Mouse (Mus musculus) left cerebral cortex, adult 8-10 months (tissue): ENCODE measurements around the gene Plagl1. TPM values are rescaled to one million over a fixed set of nuclear protein-coding genes. Genes with fewer than 3 reads are reported as not detected.
"Not testable (repeated sequence)": the region's sequence is repeated elsewhere in the genome, so short reads cannot be mapped to it uniquely, and the experiment has no call there.

Source experiments
- DNase-seq, 2 experiments: peaks; one replicate each; pipeline ENCODE4 v3.0.0; 2022; ENCODE audit warnings: low spot score in 2 of 2
- total RNA-seq, 4 experiments: library from RNA; stranded (reverse); gene quantifications; 2 replicates each; pipeline ENCODE4 v1.2.4; 2022

Plagl1 gene
- total RNA-seq = 10 to 100 TPM; 12.9 to 18.8 (median 15.7) TPM

DNA sequence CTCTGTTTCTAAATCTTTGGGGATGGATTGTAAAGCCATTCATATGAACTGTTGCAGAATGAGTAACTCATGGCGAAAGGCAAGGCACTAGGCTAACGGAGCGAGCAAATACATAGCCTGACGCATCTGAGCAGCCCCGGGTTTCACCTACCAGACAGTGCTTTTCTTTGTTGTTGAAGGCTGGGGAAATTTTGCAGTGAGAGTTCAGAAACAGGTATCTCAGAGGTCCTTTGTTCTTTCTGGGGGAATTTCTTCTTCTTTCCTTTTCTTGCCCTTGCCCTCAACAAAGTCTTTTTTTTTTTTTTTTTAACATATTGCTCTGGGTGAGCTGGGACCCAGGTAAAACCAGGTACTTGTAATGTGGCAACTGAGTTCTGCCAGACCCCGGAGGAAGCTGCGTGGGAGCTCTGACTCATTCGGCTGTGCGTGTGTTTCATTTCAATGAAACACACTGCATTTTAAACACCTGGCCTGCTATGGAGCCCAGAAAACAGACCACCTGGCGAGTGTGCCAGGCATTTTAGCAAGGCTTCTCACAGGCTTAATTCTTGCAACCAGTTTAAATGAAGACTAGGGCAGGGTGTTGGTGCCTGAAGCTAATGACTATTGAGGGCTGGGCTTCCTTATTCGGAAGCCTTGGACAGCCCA lies at the start of gene Plagl1:
Plagl1 (plus strand) TSS at position 484 of the 648 bp plus-strand sequence.
- peak in 1 of 2 experiments; percentile 22 for DNase-seq

DNA sequence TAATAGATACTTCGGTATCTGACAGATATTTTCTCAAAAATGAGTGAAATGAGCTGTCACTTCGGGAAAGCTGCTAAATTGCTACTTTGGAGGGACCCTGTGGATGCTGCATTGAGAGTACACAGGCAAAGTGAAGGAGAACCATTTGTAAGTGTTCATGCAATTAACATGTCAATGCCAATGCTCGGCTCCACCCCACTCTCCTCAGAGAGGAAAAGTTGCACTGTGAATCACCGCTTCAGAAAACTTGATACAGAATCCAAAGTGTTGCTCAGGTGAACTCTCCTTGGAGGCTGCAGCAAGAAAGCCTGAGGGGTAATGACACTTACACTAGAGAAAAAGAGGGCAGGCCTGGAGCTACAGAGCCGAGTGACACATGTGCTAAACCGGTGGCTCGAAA lies 46.3 kb upstream of the Plagl1 start:
- no peak for DNase-seq

DNA sequence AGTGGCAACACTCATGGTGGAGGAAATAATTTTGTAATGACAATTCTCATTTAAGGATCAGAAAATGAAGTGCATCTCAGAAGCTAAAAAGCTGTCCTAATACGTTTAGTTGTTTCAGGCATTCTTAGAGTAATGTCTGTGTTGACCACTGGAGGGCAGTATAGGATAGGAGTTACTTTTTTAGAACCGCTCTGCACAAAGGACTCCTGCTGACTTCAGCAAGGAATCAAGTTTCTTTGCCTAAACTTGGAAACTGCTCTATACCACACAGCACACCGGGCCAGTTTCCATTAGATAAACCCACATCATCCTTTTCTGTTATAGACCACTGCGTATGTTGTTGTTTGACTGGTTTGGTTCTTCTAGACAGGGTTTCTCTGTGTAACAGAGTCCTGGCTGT lies 43.7 kb upstream of the Plagl1 start:
- DNase-seq = no peak

DNA sequence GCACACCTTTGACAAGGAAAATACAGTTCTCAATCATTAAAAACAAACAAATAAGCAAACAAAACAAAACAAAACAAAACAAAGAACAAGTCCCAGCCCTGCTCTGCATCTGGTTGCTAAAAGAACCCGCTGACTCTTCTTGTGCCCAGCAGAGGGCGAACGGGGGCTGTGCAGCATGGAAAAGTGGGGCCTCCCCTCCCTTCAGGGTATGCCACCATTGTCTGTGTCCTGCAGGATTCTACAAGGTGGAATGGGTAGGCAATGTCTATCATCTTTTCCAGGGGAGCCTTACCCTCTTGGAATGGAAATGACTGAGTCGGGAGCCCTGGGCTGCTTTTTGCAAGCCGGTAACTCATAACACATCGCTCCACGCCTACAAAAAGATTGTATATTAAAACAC lies 41.8 kb upstream of the Plagl1 start:
- DNase-seq = no peak

DNA sequence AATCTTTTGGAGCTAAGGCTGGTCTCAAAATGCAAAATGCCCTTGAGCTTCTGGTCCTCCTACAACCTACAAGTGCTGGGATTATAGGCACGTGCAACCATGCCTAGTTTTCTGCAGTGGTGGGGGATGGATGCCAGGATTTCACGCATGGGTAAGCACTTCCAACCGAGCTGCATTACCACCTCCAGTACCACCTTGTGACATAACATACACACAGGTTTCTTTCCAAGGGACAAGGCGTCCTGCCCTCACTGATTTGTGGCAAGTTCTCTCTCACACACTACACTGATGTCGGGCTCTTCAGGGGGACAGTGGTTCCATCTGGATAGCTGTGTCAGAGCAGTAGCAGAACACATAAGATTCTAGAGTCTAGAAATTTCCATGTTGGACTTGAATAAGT lies 41.3 kb upstream of the Plagl1 start:
- DNase-seq = no peak

DNA sequence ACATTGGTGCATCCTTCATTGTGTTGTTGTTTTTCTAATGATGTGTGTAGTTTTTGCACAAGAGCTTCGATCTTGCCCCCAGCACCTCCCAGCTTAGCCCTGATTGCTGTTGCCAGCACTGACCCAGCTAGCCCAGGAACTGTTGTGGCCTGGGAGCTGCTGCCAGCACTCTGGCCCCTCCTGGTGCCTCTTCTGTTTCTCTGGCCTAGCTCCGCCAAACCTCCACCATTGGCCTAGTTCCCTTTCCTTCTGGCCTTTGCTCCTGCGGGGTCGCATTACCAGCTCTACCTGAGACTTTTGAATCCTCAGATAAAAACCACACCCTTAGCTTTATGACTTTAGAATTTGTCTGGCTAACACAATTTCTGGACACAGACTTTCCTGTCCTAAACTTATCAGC lies 38.2 kb upstream of the Plagl1 start:
- DNase-seq = no peak

DNA sequence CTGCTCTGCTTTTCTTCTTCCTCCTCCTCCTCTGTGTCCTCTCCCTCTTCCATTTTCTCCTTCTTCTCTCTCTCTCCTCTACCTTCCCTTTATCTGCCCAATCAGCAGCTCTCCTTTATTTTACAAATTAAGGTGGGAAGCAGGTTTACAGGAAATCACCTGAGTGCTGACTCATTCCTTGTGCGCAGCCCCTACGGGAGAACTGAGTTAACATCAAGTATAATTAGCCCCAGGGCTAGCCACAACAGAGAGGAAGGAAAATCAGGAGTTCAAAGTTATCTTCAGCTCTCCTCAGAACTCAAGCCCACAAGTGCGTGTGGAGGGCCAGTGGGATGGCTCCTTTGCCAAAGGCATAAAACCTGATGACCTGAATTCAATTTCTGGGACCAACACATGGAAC lies 36.3 kb upstream of the Plagl1 start:
- not testable (repeated sequence) for DNase-seq

DNA sequence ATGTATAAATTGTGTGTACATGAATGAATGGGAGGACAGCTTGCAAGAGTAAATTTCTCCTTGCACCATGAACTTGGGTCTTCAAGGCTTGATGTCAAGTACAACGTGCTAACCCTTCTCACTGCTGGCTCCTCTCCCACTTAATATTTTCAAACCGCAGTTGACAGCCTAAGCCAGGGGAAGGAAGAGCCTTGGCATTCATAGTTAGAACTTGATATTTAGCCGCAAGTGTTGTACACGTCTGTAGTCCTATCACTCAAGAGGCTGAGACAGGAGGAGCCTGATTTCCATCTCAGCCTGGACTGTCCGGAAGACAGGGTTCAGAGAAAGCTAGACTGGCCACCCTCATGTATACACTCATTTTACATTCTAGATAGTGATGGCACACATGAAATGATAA lies 32.6 kb upstream of the Plagl1 start:
- no peak for DNase-seq

DNA sequence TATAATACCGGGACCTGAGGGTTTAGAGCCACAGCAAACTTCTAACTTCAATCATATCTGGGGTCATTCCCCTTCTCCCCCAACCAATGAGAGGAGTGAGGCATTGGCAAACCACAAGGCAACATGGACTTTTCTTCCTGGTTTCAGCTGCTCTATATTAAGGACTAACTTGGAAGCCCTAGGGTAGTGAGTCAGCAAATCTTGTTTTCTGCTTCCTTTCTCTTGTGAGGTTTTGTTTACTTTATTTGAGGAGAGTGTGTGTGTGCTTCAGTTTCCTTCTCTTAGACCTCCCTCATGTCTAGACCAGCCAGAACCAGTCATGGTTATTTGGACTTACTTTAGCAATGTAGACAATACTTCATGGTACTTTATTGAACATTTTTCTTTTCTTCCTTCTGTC lies 32.1 kb upstream of the Plagl1 start:
- no peak for DNase-seq

DNA sequence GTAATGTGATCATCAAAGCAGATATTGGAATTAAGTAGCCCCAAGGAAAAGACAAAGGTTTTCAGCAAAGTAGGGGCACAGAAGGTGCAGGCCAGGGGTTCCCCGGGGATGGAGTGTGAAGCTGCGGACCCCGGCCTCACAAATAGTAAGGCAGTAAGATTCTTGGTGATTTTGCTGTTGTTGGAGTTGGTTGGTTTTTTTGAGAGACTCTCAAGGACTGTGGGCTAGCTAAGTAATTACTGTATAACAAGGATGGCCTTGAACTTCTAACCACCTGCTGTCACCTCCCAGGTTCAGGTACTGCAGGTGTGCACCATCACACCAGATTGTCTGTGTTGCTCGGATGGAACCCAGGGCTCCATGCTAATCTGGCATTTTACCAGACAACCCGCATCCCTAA lies 30.9 kb upstream of the Plagl1 start:
- no peak for DNase-seq

DNA sequence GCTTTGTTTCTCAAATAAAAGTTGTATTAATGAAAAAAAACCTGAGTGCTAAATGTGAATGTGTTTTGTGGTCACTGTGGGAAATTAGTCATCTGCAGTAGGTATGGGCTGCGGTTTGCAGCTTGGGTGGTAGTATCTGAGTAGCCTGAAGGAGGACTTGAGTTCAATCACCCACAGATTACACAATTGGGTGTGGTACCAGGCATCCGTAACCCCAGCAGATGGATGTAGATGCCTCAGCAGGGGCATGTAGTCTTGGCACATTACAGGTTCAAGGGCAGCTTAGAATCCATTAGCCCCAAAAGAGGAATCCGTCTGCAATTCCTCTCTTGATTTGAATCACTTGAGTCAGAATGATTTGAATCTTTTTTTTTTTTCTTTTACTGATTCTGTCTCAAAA lies 25.0 kb upstream of the Plagl1 start:
- no peak for DNase-seq

DNA sequence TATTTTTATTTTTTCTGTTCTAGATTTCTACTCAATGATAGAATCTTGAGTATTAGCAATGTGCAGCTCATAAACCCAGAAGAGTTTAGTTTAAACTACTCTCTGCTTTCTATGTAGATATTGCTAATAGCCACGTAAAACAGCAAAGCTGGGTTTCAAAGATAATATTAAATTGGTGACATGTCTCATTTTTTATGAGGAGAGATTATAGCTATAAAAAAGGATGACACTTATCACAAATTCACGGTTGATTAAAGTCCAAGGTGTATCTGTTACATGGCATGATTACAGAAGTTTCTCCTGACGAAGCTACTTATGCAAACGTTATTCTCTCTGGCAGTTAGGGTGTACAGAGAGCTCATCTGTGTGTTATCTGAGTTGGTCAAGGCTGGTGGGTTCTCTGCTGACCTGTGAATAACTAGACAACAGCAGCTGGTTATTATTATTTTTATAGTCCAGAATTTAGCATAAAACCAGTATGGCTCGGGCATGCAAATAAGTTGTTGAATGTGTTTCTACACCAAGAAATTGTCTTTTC lies 20.6 kb upstream of the Plagl1 start:
- no peak for DNase-seq

DNA sequence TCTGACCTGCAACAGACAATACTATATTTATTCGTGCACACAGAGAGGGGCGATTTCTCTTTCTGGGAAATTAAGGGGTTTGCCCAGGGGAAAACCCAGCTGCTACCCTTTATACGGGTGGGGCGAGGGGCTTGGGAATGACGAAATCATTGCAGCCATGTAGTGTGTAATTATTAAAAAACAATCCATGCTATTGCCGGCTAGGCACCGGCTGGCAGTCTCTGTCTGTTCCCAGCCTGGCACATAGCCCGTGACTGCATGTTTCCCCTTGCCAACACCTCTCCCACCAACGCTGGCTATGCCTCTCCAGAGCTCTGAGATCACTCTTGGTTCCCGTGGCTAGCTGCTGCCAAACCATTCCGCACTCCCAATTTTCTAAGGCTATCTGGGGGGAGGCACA lies 15.6 kb upstream of the Plagl1 start:
- DNase-seq = no peak

DNA sequence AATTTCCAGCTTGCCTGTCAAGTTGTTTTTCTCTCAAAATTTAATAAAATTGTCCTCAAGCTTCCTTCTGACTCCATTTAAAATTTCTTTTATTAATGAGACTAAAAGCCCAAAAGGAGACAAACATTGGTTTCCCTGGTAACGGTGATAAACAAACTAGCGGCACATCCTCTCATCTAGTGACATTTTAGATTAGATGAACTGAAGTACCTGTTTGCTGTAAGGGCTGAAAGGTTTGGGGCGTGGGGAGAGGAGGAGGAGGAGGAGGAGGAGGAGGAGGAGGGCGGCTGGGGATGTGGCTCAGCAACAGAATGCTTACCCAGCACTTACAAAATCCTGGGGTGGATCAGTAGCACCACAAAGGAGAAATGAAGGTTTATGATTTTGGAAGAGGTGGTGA lies 12.5 kb upstream of the Plagl1 start:
- DNase-seq = no peak

DNA sequence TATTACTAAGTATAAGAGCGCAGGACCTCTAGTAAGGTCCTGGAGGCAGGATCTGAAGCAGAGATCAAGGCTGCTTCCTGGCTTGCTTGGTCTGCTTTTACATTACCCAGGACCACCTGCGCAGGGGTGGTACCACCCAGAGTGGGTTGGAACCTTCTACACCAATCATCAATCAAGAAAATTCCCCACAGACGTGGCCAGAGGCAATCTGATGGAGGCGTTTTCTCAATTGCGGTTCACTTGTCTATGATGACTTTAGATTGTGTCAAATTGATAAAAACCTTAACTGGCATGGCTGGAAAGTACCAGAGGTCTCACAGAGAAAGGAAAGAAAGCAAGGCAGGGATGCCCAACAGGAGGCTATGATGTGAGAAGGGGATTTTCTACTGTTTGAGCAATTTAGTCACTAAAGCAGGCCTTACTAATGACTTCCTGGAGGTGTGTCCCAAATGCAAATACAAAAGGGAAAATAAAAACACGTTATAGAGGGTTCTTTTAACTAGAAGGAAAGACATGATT lies 3.4 kb upstream of the Plagl1 start:
- DNase-seq = no peak

DNA sequence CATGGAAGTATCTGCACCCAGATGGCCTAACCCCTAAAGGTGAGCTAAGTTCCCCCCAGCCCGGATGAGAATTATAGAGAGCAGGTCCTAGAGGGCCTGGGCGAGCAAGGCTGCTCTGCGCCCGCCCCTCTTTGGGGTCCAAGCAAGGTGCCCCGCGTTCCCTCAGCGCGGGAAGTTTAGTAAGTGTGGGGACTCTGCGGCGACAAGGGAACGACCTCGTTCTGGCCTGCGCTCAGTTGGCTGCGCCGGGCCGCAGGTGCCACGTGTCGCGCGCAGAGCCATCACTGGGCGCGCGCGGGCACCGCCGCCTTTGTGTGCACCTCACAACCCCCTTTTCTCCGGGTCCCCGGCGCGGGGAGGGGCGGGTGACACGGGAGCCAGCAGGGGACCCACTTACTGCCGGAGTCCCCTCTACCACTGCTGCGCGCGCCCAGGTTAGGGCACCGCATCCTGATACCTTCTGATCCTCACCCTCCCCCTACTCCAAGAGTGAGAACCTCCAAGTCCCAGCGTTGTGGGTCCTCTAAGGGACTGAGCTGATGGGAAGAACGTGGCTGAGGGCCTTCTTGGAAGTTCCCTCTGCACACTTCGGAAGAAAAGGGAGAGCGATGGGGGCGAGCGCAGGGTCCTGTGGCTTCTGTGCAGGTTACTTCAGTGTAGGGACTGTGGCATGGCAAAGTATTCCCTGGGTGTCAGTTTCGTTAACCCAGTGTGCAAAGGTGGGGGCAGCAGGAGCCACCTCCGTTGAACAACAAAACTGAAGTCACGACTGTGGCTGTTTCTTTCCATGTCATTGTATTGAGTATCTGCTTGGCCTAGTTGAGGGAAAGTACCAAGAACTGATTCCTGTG lies 742 bp downstream of the Plagl1 start:
- no peak for DNase-seq

DNA sequence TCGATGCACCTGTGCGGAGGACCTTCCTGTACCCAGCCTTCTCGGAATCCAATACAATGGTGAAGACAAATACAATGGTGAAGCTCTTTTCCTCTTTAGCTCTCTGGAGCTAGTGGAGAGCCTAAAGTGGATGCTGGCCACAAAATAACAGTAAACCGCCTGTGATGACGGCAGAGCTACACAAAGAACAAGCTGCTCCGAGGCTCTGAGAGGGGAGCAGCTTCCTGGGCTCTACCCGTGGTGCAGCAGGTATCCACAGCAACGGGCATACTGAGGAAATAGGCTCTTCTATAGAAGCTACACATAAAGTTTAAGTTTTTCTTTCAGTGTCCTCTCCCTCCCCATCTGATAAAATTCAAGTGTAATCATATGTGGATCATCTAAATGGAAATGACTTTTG lies 2.1 kb downstream of the Plagl1 start:
- DNase-seq = no peak

DNA sequence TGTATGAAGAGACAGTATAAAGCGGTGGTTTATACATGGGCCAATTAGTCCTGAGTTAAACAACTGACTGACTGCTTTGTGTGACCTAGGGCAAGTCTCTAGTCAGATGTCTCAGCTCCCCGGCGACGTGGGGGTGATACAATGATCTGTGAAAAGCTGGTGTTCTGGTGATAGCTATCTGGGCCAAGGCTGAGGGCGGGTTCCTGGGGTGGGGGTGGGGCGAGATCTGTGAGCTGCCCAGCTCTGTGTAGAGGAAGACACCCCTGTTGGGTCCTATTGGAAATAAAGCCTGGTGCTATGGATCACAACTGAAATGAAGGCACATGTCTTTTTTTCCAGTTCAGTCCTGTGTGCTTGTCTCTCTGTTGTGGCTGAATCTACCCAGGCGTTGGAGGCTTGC lies 3.2 kb downstream of the Plagl1 start:
- DNase-seq = no peak

DNA sequence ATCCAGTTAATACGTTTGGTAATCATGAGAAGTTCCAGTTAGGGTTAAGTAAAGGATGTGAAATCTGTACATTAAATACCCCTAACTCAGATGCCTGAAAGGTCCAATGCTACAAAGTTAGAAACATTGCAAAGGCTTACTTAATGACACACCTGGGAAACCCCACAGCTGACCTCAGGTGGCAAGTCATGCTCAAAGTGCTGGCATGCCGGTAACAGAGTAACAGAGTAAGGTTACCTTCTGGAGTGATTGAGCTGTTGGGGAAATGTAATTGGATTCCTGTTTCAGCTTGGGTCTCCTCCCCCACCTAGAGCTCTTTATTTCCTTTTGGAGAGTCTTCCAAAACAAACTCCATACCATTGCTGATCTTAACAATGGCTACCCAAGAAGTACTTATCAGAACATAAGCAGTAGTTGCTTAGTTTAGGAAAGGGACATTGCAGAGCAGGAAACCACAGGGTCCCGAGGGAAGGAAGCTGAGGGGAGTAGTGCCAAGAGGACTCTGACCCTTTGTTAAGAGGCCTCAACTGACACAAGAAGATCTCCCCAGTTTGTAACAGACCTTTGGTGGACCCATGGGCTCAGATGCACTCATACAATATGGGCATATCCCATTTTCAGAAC lies 4.9 kb downstream of the Plagl1 start:
- DNase-seq = no peak

DNA sequence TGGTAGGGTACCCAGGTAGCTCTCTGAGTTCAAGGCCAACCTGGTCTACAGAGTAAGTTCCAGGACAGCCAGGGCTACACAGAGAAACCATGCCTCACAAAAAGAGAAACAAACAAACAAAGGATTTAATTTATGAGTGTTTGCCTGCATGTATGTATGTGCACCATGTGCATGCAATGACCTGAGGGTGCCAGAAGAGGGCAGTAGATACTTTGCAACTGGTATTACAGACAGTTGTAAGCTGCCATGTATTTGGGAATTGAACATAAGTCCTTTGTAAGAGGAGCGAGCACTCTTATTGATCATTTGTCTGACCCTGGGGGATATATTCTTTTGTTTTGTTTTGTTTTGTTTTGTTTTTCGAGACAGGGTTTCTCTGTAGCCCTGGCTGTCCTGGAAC lies 10.7 kb downstream of the Plagl1 start:
- DNase-seq = no peak

DNA sequence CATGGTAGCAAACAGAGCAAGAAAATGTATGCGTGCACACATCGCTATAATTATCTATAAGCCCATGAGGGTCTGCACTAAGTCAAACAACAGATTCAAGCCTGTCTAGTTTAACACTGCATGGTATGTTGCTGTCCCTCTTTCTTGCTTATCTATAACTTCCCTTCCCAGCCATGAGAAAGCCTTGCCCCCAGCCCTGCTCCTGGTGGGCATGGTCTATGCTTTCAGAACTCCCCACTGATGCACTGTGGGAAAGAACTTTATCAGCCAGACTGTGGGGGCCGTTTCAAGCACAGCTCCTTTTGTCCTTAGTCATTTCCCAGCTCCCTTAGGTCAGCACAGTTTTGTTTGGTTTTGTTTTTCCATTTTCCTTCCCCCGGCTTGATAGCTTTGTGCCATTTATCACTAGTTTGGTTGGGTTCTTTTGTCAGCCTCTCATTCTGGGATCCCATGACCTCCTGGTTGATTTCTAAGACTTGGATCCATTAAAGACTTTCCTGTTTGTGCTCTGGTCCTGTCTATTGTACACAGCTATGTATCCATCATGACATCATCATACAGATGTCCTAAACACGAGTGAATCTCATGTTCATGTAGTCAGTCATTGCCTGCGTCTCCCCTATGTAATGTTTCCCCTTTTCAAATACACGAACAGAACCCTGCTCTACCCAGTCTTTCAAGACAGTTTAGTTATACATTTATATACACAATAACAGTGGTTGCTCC lies 16.7 kb downstream of the Plagl1 start:
- no peak for DNase-seq
